Mouse (Mus musculus) cortical plate, adult 2 months (tissue): Measurements from ENCODE around the gene Nrxn3.

Experiments
- CTCF ChIP-seq: fragments of 200-500 bp; IDR thresholded peaks from 2 replicates; pipeline ENCODE4 v1.5.1; 2011; ENCODE audit warnings: mild to moderate bottlenecking, control low read depth, low read length; ENCODE audit not compliant: insufficient read depth; ENCODE audit errors: extremely low read depth
- POLR2A ChIP-seq: fragments of 200-500 bp; IDR thresholded peaks from 2 replicates; pipeline ENCODE4 v1.6.1; 2011; ENCODE audit warnings: mild to moderate bottlenecking, low read length, control low read depth; ENCODE audit not compliant: insufficient read depth; ENCODE audit errors: extremely low read depth

DNA sequence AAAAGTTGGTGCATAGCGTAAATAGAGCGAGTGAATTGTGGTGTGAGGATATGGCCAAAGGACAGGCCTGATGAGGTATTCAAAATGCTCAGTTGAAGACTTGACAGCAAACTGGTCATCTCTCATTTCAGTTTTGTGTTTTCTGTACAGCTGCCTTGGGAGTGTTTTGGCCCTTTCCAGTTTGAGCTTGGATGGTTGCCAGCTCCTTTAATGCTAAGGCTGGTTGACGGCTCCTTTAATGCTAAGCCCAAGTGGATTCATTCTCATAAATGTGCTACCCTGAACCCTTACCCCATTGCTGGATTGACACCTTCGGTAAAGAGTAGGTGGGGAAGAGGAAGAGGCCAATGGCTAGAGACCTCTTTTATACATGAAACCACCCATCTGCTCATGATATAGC lies 131.4 kb downstream of the Nrxn3 start:
- TF ChIP-seq CTCF: no peak
- no peak for TF ChIP-seq POLR2A
